Mouse (Mus musculus) telencephalon, adult 2 months (tissue): ENCODE measurements around the gene Fbxl12.
"Not testable (repeated sequence)": the region's sequence is repeated elsewhere in the genome, so short reads cannot be mapped to it uniquely, and the experiment has no call there.

Source experiments
- DNase-seq: peaks from one replicate; pipeline ENCODE4 v3.0.0-alpha.2; 2011; ENCODE audit warnings: low read depth, low spot score

The Fbxl12 gene

GRCm38 (mm10) chr9:20644360-20645081 is at the start of gene Fbxl12:
Fbxl12 (minus strand) TSS chr9:20644767.
- peak; percentile 90 for DNase-seq

DNA sequence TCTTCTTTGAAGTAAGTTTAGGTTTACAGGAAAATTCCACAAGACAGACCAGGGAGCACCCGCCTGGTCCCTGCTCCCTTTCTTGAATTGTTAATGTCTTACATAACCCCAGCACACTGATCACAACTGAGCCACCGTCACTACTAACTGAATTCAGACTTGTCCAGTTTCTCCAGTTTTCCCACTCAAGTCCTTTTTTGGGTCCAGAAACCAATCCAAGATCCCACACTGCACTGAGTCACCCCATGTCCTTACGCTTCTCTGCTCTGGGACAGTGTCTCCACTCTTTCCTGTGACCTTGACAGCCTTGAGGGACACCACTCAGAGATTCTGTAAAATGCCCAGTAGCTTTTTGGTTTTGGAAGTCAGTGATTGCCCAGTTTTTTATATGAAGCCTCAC is 48.3 kb upstream of the Fbxl12 start:
- DNase-seq, result no peak

DNA sequence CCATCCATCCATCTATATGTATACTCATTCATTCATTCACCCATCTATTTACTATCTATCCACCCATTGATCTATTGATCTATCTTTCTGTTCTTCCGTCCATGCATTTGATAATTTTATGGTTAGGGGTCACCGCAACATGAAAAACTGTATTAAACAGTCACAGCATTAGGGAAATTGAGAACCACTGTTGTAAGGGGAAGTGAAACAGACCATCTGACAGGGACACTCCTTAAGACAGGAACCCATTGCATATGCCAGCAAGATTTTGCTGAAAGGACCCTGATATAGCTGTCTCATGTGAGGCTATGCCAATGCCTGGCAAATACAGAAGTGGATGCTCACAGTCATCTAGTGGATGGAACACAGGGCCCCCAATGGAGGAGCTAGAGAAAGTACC is 45.9 kb upstream of the Fbxl12 start:
- DNase-seq, result not testable (repeated sequence)

GRCm38 (mm10) chr9:20689913-20690312 is 45.3 kb upstream of the Fbxl12 start:
- no peak for DNase-seq

DNA sequence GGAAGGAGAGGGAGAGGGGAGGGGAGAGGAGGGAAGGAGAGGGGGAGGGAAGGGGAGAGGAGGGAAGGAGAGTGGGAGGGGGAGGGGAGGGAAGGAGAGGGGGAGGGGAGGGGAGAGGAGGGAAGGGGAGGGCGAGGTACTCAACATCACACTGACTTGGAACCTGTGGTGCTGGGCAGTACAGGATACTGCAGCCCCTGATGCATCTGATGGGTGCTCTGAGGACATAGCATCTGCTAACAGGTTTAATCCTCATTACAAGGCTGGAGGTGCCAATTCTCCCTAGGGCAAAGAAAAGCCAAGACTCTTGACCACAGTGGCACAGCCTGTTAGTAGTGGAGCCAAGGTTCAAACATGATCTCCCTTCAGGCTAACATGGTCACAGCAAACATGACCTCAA is 44.8 kb upstream of the Fbxl12 start:
- no peak for DNase-seq

DNA sequence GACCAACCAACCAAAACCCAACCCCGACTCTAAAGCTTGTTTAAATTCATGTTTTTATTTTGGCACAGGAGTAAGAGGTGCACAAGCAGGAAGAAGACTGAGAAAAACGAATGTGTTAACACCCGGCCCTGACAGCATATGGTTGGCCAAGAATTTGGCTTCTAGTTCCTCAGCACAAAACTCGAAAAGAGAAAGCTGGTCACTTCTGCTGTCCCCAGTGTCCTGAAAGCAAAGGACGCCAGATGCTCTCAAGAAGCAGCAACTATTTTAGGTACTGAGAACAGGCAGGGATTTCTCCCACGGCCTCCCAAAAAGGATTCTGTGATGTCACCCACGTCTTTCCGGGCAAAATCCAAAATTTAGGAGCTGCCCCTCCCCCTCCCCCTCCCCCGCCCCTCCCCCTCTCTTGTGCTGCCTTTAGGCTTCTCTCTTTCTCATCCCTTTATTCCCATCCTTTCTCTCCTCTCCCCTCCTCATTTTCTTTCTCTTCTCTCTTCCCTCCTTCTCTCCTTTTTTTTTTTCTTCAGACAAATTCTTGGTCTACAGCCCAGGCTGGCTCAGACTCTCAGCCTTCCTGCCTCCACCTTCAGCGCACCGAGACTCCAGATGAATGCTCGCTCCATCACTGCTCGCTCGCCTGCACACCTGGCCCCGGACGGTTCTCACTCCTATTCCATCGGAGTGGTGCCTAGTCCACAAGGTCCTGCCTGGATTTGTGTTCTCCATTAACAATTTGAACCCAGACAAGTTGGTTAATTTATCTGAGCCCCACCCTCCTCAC is 40.7 kb upstream of the Fbxl12 start:
- peak; percentile 88 for DNase-seq

DNA sequence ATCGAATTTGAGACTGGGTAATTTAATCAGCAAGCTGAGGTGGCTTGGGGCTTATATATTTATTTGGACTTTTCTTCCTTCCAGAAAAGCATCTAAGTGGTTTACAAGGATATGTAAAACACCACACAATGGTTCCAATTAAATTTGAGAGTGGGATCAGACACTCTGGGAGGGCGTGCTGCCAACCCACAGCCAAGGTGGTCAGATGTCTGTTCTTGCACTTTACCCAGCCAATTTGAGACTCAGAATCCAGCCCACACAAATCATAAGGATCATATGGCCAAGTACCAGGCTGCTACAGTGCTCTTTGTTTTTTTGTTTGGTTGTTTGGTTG is 37.8 kb upstream of the Fbxl12 start:
- no peak for DNase-seq

DNA sequence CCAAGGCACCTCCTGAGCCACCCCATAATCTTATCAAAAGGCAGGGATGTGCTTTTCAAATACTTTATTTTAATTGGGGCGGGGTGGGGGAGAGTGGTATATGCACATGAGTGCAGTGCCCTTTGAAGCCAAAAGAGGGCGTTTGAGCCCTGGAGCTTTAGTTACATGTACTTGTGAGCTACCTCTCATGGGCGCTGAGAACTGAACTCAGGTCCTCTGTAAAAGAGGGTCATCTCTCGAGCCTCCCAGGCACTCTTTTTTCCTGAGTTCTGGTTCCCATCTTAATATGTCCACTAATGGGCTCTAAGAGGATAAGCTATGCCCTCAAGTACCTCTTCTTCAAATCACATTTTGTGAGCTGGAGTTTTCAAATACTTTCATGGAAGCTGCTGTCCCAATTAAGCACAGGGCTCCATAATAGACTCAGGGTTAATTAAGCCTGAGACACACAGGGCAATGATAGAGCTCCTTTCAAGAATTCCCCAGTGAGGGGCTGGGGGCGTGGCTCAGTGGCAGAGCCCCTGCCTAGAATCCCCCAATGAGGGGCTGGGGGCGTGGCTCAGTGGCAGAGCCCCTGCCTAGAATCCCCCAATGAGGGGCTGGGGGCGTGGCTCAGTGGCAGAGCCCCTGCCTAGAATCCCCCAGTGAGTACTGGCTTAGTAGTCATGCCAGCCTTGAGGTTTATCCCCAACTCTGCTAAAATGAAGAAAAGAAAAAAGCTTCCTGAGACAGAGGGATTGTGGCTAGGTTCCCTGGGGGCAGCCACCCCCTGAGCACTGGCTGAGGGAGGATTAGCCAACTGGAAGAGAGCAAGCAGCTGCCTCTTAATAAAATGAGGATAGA is 37.2 kb upstream of the Fbxl12 start:
- DNase-seq, result no peak

DNA sequence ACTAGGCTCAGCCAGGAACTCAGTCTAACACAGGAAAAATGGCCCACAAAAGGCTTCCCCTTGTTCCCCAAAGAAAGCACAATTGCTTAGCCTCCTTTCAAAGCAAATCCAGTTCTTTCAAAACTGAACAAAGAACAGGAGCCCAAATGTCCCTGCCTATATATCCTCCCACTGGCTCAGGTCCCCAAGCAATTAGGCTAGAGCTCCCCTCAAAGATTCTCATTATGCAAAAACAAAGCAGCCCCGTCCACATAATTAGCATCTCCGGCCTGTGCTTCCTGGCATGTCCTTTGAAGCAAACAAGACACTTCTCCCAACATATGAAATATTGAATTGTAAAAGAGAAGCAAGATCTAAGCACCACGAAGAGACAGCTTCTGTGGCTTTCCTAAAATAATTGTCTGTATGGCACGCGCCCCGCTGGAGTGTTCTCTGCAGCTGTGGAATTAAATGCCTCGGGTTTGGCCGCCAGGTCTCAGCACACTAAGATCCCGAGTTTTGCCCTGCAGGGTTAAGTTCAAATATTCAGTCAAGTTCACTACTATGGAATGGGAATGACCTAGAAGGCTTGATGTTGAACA is 35.9 kb upstream of the Fbxl12 start:
- no peak for DNase-seq

DNA sequence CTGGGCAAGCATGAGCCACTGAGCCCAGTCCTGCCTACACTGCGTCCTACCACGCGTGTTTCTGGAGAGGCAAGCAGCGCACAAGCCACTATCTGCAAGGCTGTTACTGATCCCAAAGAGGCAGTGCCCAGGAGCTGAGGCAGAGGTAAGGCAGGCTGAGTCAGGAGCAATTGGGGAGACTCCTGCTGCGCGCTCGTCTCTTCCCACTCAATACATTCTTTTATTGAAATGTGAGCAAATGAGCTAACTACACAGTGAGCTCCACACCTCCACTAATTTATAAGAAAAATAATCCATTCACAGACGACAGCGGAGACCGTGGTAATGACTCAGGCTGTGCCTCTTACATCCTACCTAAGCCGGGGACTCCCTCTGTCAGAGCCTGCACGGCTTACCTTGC is 33.3 kb upstream of the Fbxl12 start:
- DNase-seq, result peak; percentile 46

- no peak for DNase-seq
Measured at GRCm38 (mm10) chr9:20672047-20672446, 27.5 kb upstream of the Fbxl12 start.

- DNase-seq, result no peak
Measured at GRCm38 (mm10) chr9:20668065-20668464, 23.5 kb upstream of the Fbxl12 start.

DNA sequence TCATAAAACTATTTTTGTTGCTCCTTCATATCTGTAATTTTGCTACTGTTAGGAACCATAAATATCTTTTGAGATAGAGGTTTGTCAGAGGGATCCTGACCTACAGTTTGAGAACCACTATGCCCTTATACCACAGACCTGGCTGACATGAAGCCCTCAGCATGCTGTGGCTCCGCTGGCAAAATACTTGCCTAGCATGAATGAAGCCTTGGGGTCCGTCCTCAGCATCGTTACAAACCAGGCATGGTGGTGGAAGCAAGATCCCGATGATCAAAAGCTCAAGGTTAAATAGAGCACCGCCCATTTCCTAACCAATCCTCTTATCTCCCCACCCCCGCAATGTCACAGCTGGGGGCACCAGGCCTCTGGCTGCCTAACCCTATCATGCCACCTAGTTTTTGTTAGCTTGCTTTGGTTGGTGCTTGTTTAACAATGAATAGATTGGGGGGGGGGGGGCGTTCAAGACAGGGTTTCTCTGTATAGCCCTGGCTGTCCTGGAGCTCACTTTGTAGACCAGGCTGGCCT is 22.0 kb upstream of the Fbxl12 start:
- no peak for DNase-seq

DNA sequence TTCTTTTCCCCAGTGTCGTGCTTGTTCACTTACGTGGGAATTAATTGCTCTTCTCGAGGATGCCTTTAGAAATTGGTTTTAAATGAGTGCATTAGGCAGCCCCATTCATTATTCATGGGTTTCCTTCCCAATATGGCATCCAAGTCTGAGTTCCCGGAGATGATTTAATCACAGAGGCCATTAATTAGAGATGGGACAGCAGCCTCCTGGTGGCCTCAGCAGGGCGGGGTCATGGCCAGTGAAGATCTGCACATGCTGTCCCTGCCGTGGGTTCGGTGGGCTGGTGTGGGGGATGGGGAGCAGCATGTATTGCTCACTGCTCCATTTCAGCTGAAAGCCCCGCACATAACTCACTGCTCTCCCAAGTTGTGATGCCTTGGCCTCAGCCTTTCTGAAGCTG is 21.4 kb upstream of the Fbxl12 start:
- no peak for DNase-seq

GRCm38 (mm10) chr9:20664982-20665637 is 20.5 kb upstream of the Fbxl12 start:
- no peak for DNase-seq

DNA sequence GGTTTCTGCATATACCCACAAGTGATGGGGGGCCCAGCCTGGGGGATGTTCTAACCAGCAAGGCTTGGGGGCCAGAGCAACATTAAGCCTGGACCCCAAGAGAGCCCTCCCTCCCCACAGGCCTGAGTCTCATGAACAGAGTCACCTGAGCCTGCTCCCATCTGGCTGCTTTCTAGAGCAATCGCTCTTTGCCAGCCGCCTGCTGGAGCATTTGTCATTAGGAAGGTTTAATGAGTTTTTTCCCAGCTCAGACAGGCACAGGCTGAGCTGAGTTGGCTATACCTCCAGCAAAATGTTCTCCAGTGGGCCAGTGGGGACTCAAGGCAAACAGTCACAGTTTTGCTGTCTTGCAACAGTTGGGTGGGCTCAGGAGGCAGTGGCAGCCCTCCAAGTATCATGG is 19.8 kb upstream of the Fbxl12 start:
- no peak for DNase-seq

- peak; percentile 91 for DNase-seq
Measured at GRCm38 (mm10) chr9:20663956-20664355, 19.4 kb upstream of the Fbxl12 start.

DNA sequence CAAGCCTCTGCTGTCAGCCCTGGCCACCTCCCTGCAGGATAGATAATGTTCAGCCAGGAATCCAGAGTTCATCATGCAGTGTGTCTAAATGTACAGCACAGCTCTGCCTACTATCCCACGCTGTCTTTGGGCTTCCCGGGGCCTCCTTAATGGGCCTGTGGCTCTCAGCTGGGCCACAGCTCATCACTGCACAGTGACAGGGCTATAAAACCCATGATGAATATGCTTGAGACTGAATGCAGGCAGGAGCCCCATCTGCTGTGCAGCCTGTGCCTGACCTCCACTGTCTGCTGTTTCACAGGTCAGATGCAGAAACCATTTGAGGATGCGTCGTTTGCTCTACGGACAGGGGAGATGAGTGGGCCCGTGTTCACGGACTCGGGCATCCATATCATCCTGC is 18.3 kb upstream of the Fbxl12 start:
- no peak for DNase-seq

DNA sequence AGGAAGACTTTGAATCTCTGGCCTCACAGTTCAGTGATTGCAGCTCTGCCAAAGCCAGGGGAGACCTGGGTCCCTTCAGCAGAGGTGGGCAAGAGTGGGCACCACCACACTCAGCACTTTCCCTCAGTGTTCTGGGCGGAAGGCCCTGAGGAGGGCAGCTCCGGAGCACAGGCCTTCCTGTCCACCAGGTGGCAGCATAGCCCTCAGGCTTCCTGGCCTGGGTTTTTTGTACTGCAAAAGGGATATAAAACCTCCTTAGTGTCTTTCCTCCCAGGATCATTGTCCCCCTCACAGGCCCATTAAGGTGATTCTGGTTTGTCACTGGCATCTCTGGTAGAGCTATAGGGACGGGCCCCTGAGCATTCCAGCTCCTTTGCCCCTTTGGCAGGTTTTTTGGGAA is 17.8 kb upstream of the Fbxl12 start:
- no peak for DNase-seq

- no peak for DNase-seq
Measured at GRCm38 (mm10) chr9:20657546-20657945, 13.0 kb upstream of the Fbxl12 start.

GRCm38 (mm10) chr9:20653859-20654258 is 9.3 kb upstream of the Fbxl12 start:
- DNase-seq, result no peak
